Mouse (Mus musculus): ENCODE data around the gene Dnaaf1. TPM values are rescaled to one million over a fixed set of nuclear protein-coding genes. Genes with fewer than 3 reads are reported as not detected.
A peak's percentile ranks its signal among the peaks of the same experiment; 100 is the strongest.

Dnaaf1 gene
- 0.61 TPM in 2 replicates for polyA plus RNA-seq (2016; fragmentation: Nextera tagmentation; extraction: Ambion mirVana)

- Histone ChIP-seq H3K9me3 (replicated peaks) (no peaks in the 10 kb centered on the region), H3K27ac (peak within 1 kb of the TSS; percentile 81), H3K36me3 (no peaks in the 10 kb centered on the region), H3K4me3 (peak within 1 kb of the TSS; percentile 86), H3K9ac (peak within 1 kb of the TSS; percentile 90), H3K4me2 (replicated peaks) (peak within 1 kb of the TSS; percentile 94), H3K27me3 (peaks cover 32% of the 10 kb centered on the region), H3K4me1 (peaks cover 14% of the 10 kb centered on the region)
- ATAC-seq (ENCODE audit: low FRiP score): peak; percentile 91
- under 1% methylated on average over 85 of the region's 97 CpGs for WGBS
These were observed at the start of gene Dnaaf1, which contains the start of gene Hsdl1 for GRCm38 (mm10) chr8:119574437-119575365. Gene Dnaaf1, plus strand, starts transcription at chr8:119575235. Gene Hsdl1, minus strand, starts transcription at chr8:119575183.

- H3K9ac ChIP-seq: no peak overlapping the region
These were observed 46.3 kb upstream of the Dnaaf1 start for GRCm38 (mm10) chr8:119528762-119529161.

GRCm38 (mm10) chr8:119530937-119531336 lies 44.1 kb upstream of the Dnaaf1 start:
- no peaks in the 10 kb centered on the region for H3K4me1 ChIP-seq
- 87% methylated on average over 6 of the region's 6 CpGs for WGBS
- no peak overlapping the region for H3K4me2 ChIP-seq (replicated peaks)
- no peak for ATAC-seq (ENCODE audit: low FRiP score)
- H3K9me3 ChIP-seq (replicated peaks): no peaks in the 10 kb centered on the region
- no peak overlapping the region for H3K9ac ChIP-seq
- H3K4me3 ChIP-seq: no peak overlapping the region
- H3K27me3 ChIP-seq: no peaks in the 10 kb centered on the region
- peaks cover 93% of the 10 kb centered on the region for H3K36me3 ChIP-seq
- H3K27ac ChIP-seq: no peak overlapping the region

More at GRCm38 (mm10) chr8:119528762-119529161, 46.3 kb upstream of the Dnaaf1 start:
- H3K4me3 ChIP-seq: no peak overlapping the region
- WGBS: 97% methylated on average over 7 of the region's 7 CpGs
- H3K27ac ChIP-seq: no peak overlapping the region
- no peak overlapping the region for H3K4me2 ChIP-seq (replicated peaks)
- peaks cover 92% of the 10 kb centered on the region for H3K36me3 ChIP-seq
- H3K4me1 ChIP-seq: no peaks in the 10 kb centered on the region
- ATAC-seq (ENCODE audit: low FRiP score): no peak
- no peaks in the 10 kb centered on the region for H3K9me3 ChIP-seq (replicated peaks)
- no peaks in the 10 kb centered on the region for H3K27me3 ChIP-seq

GRCm38 (mm10) chr8:119531397-119531796 lies 43.6 kb upstream of the Dnaaf1 start:
- no peak overlapping the region for H3K9ac ChIP-seq
- no peaks in the 10 kb centered on the region for H3K9me3 ChIP-seq (replicated peaks)
- no peak overlapping the region for H3K27ac ChIP-seq
- H3K4me3 ChIP-seq: no peak overlapping the region
- no peak overlapping the region for H3K4me2 ChIP-seq (replicated peaks)
- H3K36me3 ChIP-seq: peaks cover 98% of the 10 kb centered on the region
- no peaks in the 10 kb centered on the region for H3K27me3 ChIP-seq
- no peaks in the 10 kb centered on the region for H3K4me1 ChIP-seq
- 88% methylated on average over 3 of the region's 3 CpGs for whole genome bisulfite sequencing
- no peak for ATAC-seq (ENCODE audit: low FRiP score)

GRCm38 (mm10) chr8:119531973-119532372 lies 43.1 kb upstream of the Dnaaf1 start:
- Histone ChIP-seq H3K9ac (no peak overlapping the region), H3K4me1 (no peaks in the 10 kb centered on the region), H3K36me3 (peaks cover 98% of the 10 kb centered on the region), H3K27me3 (no peaks in the 10 kb centered on the region), H3K4me3 (no peak overlapping the region), H3K27ac (no peak overlapping the region), H3K9me3 (replicated peaks) (no peaks in the 10 kb centered on the region), H3K4me2 (replicated peaks) (no peak overlapping the region)
- WGBS: 90% methylated on average over 9 of the region's 9 CpGs
- ATAC-seq (ENCODE audit: low FRiP score): no peak

GRCm38 (mm10) chr8:119544606-119545005 lies 30.4 kb upstream of the Dnaaf1 start:
- no peak overlapping the region for H3K4me3 ChIP-seq
- H3K27ac ChIP-seq: no peak overlapping the region
- no peaks in the 10 kb centered on the region for H3K27me3 ChIP-seq
- no peak overlapping the region for H3K9ac ChIP-seq
- WGBS: 89% methylated on average over 3 of the region's 3 CpGs
- H3K9me3 ChIP-seq (replicated peaks): no peaks in the 10 kb centered on the region
- H3K4me1 ChIP-seq: no peaks in the 10 kb centered on the region
- no peak for ATAC-seq (ENCODE audit: low FRiP score)
- H3K36me3 ChIP-seq: peaks cover 79% of the 10 kb centered on the region
- no peak overlapping the region for H3K4me2 ChIP-seq (replicated peaks)

- no peaks in the 10 kb centered on the region for H3K9me3 ChIP-seq (replicated peaks)
- H3K4me3 ChIP-seq: no peak overlapping the region
- H3K9ac ChIP-seq: no peak overlapping the region
- ATAC-seq (ENCODE audit: low FRiP score): no peak
- H3K27me3 ChIP-seq: no peaks in the 10 kb centered on the region
- 85% methylated on average over 6 of the region's 6 CpGs for WGBS
- H3K36me3 ChIP-seq: peaks cover 73% of the 10 kb centered on the region
- no peaks in the 10 kb centered on the region for H3K4me1 ChIP-seq
- no peak overlapping the region for H3K4me2 ChIP-seq (replicated peaks)
- no peak overlapping the region for H3K27ac ChIP-seq
These were observed 29.9 kb upstream of the Dnaaf1 start for GRCm38 (mm10) chr8:119545180-119545579.

GRCm38 (mm10) chr8:119545791-119546190 lies 29.2 kb upstream of the Dnaaf1 start:
- ATAC-seq (ENCODE audit: low FRiP score): no peak
- H3K27me3 ChIP-seq: no peaks in the 10 kb centered on the region
- no peaks in the 10 kb centered on the region for H3K9me3 ChIP-seq (replicated peaks)
- H3K4me3 ChIP-seq: no peak overlapping the region
- WGBS: 92% methylated on average over 6 of the region's 6 CpGs
- H3K27ac ChIP-seq: no peak overlapping the region
- no peak overlapping the region for H3K4me2 ChIP-seq (replicated peaks)
- peaks cover 67% of the 10 kb centered on the region for H3K36me3 ChIP-seq
- H3K4me1 ChIP-seq: no peaks in the 10 kb centered on the region
- no peak overlapping the region for H3K9ac ChIP-seq

GRCm38 (mm10) chr8:119547019-119547691 lies 27.9 kb upstream of the Dnaaf1 start:
- Histone ChIP-seq H3K4me3 (no peak overlapping the region), H3K27ac (no peak overlapping the region), H3K36me3 (peaks cover 54% of the 10 kb centered on the region), H3K27me3 (no peaks in the 10 kb centered on the region), H3K4me2 (replicated peaks) (no peak overlapping the region), H3K9ac (no peak overlapping the region), H3K9me3 (replicated peaks) (no peaks in the 10 kb centered on the region), H3K4me1 (peaks cover 3% of the 10 kb centered on the region; the same call in 1 of the 2 replicates)
- ATAC-seq (ENCODE audit: low FRiP score): no peak
- 88% methylated on average over 18 of the region's 18 CpGs for WGBS

- peaks cover 40% of the 10 kb centered on the region for H3K36me3 ChIP-seq
- H3K9ac ChIP-seq: no peak overlapping the region
- WGBS: 88% methylated on average over 7 of the region's 7 CpGs
- H3K27ac ChIP-seq: no peak overlapping the region
- H3K9me3 ChIP-seq (replicated peaks): no peaks in the 10 kb centered on the region
- H3K4me1 ChIP-seq: peaks cover 3% of the 10 kb centered on the region; the same call in 1 of the 2 replicates
- H3K27me3 ChIP-seq: no peaks in the 10 kb centered on the region
- H3K4me2 ChIP-seq (replicated peaks): no peak overlapping the region
- ATAC-seq (ENCODE audit: low FRiP score): no peak
- H3K4me3 ChIP-seq: no peak overlapping the region
These were observed 26.4 kb upstream of the Dnaaf1 start for GRCm38 (mm10) chr8:119548560-119549113.

GRCm38 (mm10) chr8:119552967-119553366 lies 22.1 kb upstream of the Dnaaf1 start:
- Histone ChIP-seq H3K4me3 (no peak overlapping the region), H3K27me3 (no peaks in the 10 kb centered on the region), H3K4me2 (replicated peaks) (no peak overlapping the region), H3K9me3 (replicated peaks) (no peaks in the 10 kb centered on the region), H3K36me3 (0 out of 2 replicates have a peak, but pooled peaks cover 2% of the 10 kb centered on the region), H3K9ac (no peak overlapping the region), H3K4me1 (peaks cover 17% of the 10 kb centered on the region), H3K27ac (no peak overlapping the region)
- WGBS: 86% methylated on average over 2 of the region's 2 CpGs
- ATAC-seq (ENCODE audit: low FRiP score): no peak

GRCm38 (mm10) chr8:119555861-119556260 lies 19.2 kb upstream of the Dnaaf1 start:
- ATAC-seq (ENCODE audit: low FRiP score): no peak
- Histone ChIP-seq H3K4me2 (replicated peaks) (no peak overlapping the region), H3K27me3 (no peaks in the 10 kb centered on the region), H3K4me3 (no peak overlapping the region), H3K9ac (no peak overlapping the region), H3K4me1 (peaks cover 17% of the 10 kb centered on the region), H3K36me3 (0 out of 2 replicates have a peak, but pooled peaks cover 3% of the 10 kb centered on the region), H3K27ac (no peak overlapping the region), H3K9me3 (replicated peaks) (no peaks in the 10 kb centered on the region)
- 92% methylated on average over 6 of the region's 6 CpGs for WGBS
